Mouse (Mus musculus) kidney, postnatal 14 days (tissue): ENCODE data around the gene Sh3d19.

Source experiments
- DNase-seq: peaks from one replicate; pipeline ENCODE4 v3.0.0; 2022; ENCODE audit warnings: mixed read lengths

Sh3d19 gene

GRCm38 (mm10) chr3:86141886-86142262, 171.0 kb downstream of the Sh3d19 start:
- no peak for DNase-seq

- DNase-seq = peak; percentile 99
Measured at GRCm38 (mm10) chr3:86142263-86142933, 171.5 kb downstream of the Sh3d19 start, which contains the start of gene Rps3a1. TSS of gene Rps3a1 (minus strand) at chr3:86142702.

- no peak for DNase-seq
Measured at GRCm38 (mm10) chr3:86142934-86143317, 172.0 kb downstream of the Sh3d19 start.

- DNase-seq = no peak
Measured at GRCm38 (mm10) chr3:86143343-86143742, 172.4 kb downstream of the Sh3d19 start.

- DNase-seq = no peak
Measured at GRCm38 (mm10) chr3:86149063-86149462, 178.2 kb downstream of the Sh3d19 start.

GRCm38 (mm10) chr3:86149521-86149920, 178.6 kb downstream of the Sh3d19 start:
- DNase-seq = no peak

GRCm38 (mm10) chr3:86168841-86169425, 198.0 kb downstream of the Sh3d19 start:
- no peak for DNase-seq

GRCm38 (mm10) chr3:86179714-86180113, 208.8 kb downstream of the Sh3d19 start:
- no peak for DNase-seq
